Mouse (Mus musculus) MEL (cell line): ENCODE measurements around the gene Scd4.

ENCODE experiments used
- CTCF ChIP-seq, 3 experiments: IDR thresholded peaks in 2 of 3; conservative IDR thresholded peaks in 1 of 3; 2 replicates each; pipeline ENCODE4 v1.5.1; 2011 to 2012; ENCODE audit warnings: low read length in 3 of 3, low read depth in 2 of 3, mild to moderate bottlenecking in 2 of 3, improper control_type of control experiment in 1 of 3, inconsistent platforms in 1 of 3, mixed read lengths in 1 of 3, moderate library complexity in 1 of 3; ENCODE audit not compliant: control insufficient read depth in 1 of 3, insufficient read depth in 1 of 3, poor library complexity in 1 of 3, severe bottlenecking in 1 of 3
- EP300 ChIP-seq, 2 experiments: IDR thresholded peaks; 2 replicates each; pipeline ENCODE4 v1.6.1; 2011; ENCODE audit warnings: improper control_type of control experiment in 2 of 2, low read length in 2 of 2, low read depth in 1 of 2, mild to moderate bottlenecking in 1 of 2
- GATA1 ChIP-seq: IDR thresholded peaks from 2 replicates; pipeline ENCODE4 v1.6.1; 2011; ENCODE audit warnings: low read depth, low read length, improper control_type of control experiment
- MAX ChIP-seq: IDR thresholded peaks from 2 replicates; pipeline ENCODE4 v1.6.1; 2011; ENCODE audit warnings: low read length, improper control_type of control experiment
- NELFE ChIP-seq: IDR thresholded peaks from 2 replicates; pipeline ENCODE4 v1.6.1; 2011; ENCODE audit warnings: low read depth, low read length, improper control_type of control experiment
- POLR2A ChIP-seq, 2 experiments: IDR thresholded peaks; 2 replicates each; pipeline ENCODE4 v1.6.1; 2011 to 2012; ENCODE audit warnings: low read length in 2 of 2, mild to moderate bottlenecking in 2 of 2, control low read depth in 1 of 2, improper control_type of control experiment in 1 of 2, low read depth in 1 of 2, moderate library complexity in 1 of 2; ENCODE audit not compliant: control insufficient read depth in 1 of 2, insufficient read depth in 1 of 2, poor library complexity in 1 of 2
- SIN3A ChIP-seq: IDR thresholded peaks from 2 replicates; pipeline ENCODE4 v1.6.1; 2012; ENCODE audit warnings: low read length, improper control_type of control experiment, inconsistent platforms
- TBP ChIP-seq: IDR thresholded peaks from 2 replicates; pipeline ENCODE4 v1.8.0; 2011; ENCODE audit warnings: low read depth, low read length, improper control_type of control experiment
- UBTF ChIP-seq: IDR thresholded peaks from 2 replicates; pipeline ENCODE4 v1.6.1; 2012; ENCODE audit warnings: low read depth, mild to moderate bottlenecking, inconsistent platforms, low read length, improper control_type of control experiment, moderate library complexity, borderline replicate concordance; ENCODE audit not compliant: insufficient read depth
- USF2 ChIP-seq, 2 experiments: IDR thresholded peaks; 2 replicates each; pipeline ENCODE4 v1.6.1; 2011 to 2012; ENCODE audit warnings: improper control_type of control experiment in 2 of 2, low read length in 2 of 2, borderline replicate concordance in 1 of 2, inconsistent platforms in 1 of 2, low read depth in 1 of 2, mild to moderate bottlenecking in 1 of 2; ENCODE audit not compliant: insufficient read depth in 1 of 2
- ZMIZ1 ChIP-seq: IDR thresholded peaks from 2 replicates; pipeline ENCODE4 v1.6.1; 2012; ENCODE audit warnings: low read depth, mild to moderate bottlenecking, inconsistent platforms, low read length, improper control_type of control experiment, moderate library complexity
- ZNF384 ChIP-seq: IDR thresholded peaks from 2 replicates; pipeline ENCODE4 v1.6.1; 2012; ENCODE audit warnings: low read depth, mild to moderate bottlenecking, inconsistent platforms, low read length, improper control_type of control experiment

DNA sequence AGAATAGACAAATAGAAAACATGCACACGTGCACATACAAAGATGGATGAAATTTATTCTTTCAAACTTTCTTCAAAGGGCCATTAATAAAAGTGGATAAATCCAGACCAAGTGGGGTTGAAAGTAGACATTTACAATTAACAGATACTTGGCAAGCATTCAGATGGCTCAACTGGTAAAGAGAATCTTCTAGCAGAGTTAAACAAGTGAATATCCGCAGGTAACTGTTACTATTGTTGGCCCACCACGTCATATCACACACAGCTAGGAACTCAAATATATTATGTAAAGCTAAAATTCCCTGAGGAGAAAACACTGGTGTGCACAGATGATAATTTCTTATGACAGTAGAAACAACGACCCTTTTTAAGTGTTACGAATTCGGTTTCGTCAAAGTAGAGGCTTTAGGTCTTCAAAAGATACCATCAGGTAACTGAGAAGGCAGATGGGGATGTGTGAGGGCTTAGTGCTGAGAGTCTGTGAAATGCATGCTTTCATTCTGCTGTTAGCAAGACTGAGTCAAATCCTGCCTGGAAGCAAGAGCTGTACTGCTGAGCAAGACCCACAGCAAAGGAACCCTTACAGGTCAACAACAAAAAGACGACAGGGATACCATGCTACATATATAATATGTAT lies 24.2 kb upstream of the Scd4 start:
- no peak for TF ChIP-seq ZMIZ1
- TF ChIP-seq CTCF (IDR thresholded peaks at IDR 0.05 in 2 of 3, conservative IDR thresholded peaks at IDR 0.05 in 1 of 3; ENCODE audit: control insufficient read depth in 1 of 3, insufficient read depth in 1 of 3, low read depth in 2 of 3, low read length in 3 of 3, poor library complexity in 1 of 3, severe bottlenecking in 1 of 3) = no peak
- TF ChIP-seq GATA1 = no peak
- no peak for TF ChIP-seq NELFE
- no peak for TF ChIP-seq USF2 (IDR thresholded peaks at IDR 0.05; ENCODE audit: borderline replicate concordance in 1 of 2, insufficient read depth in 1 of 2, low read depth in 1 of 2, low read length in 2 of 2)
- no peak for TF ChIP-seq ZNF384
- TF ChIP-seq EP300 (IDR thresholded peaks at IDR 0.05; ENCODE audit: low read depth in 1 of 2, low read length in 2 of 2) = no peak
- TF ChIP-seq POLR2A (IDR thresholded peaks at IDR 0.05; ENCODE audit: control insufficient read depth in 1 of 2, insufficient read depth in 1 of 2, low read depth in 1 of 2, low read length in 2 of 2, poor library complexity in 1 of 2) = peak in 1 of 2 experiments; percentile 59; a peak in 1 of 4 replicates
- TF ChIP-seq MAX = no peak
- no peak for TF ChIP-seq TBP
- TF ChIP-seq SIN3A = no peak
- no peak for TF ChIP-seq UBTF
